Mouse (Mus musculus) fat pad, adult 2 months (tissue): ENCODE results near the gene Rarb.
"Not testable (repeated sequence)": the region's sequence is repeated elsewhere in the genome, so short reads cannot be mapped to it uniquely, and the experiment has no call there.

Experiments
- DNase-seq: peaks from one replicate; pipeline ENCODE4 v3.0.0-alpha.2; 2011; ENCODE audit warnings: low read depth, low spot score; ENCODE audit errors: extremely low read depth

The Rarb gene

GRCm38 (mm10) chr14:16818602-16819250, at the start of gene Rarb:
TSS of gene Rarb (minus strand) at chr14:16819156.
- no peak for DNase-seq

DNA sequence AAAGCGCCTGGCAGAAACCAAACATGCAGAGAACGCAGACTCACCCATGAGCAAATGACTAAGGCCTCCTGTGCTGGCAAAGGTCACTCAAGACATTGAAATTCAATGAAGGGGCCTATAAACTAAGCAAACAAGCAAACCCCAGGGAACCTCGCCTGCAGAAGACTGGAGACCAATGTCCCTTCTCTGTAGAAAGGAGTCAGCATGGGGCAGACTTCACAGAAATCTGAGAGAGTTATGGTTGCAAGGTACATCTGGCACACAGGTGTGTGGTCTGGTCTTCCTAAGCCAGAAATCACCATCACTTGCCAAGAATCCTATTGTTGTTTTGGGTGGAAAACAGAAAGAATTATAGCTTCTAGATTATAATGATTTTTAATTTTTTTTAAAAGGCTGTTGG, 23.1 kb upstream of the Rarb start:
- DNase-seq, result no peak

- DNase-seq, result no peak
Measured at GRCm38 (mm10) chr14:16841597-16841989, 22.6 kb upstream of the Rarb start.

DNA sequence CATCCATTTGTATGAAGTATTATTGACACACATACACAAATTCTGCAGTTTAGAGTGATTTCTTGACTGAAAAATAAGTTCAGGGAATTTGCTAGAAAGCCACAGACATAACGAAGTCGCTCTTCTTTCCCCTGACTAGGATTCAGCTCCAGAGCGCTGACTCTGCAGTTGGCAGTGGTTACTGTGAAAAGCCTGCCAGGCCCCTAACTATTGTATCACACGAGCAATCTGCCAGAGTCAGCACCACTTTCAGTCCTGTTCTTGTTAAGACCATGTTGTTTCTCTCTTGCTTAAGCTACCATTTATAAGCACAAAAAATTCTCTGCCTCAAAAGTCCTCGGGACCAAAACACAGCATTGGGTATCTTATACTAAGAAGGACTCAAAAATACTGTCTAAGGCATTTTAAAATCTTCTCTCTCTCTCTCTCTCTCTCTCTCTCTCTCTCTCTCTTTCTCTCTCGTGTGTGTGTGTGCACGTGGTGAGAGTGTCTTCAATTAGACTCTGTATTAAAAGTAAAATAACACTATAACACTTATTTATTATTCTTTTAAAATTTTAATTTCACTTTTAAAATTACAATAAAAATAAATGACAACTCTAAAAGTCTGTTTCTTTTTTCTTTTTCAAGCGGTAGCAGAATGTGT, 22.1 kb upstream of the Rarb start:
- no peak for DNase-seq

DNA sequence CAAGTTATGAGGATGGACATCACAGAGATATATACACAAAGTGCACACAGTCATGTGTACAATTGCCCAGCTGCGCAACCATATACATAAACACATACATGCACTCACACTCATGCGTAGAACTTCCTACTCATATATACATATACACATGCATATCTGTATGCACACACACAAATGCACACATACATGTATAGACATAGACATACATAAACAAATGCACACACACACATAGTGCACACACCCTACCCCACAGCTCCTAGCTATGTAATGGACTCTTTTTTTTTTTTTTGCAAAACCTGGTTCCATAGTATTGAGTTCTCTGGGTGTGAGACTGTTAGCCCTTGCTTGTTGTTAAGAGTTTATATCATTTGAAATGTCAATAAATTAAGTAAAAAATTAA, 21.2 kb upstream of the Rarb start:
- no peak for DNase-seq

- DNase-seq, result no peak
Measured at GRCm38 (mm10) chr14:16815096-16815741, 3.7 kb downstream of the Rarb start.

DNA sequence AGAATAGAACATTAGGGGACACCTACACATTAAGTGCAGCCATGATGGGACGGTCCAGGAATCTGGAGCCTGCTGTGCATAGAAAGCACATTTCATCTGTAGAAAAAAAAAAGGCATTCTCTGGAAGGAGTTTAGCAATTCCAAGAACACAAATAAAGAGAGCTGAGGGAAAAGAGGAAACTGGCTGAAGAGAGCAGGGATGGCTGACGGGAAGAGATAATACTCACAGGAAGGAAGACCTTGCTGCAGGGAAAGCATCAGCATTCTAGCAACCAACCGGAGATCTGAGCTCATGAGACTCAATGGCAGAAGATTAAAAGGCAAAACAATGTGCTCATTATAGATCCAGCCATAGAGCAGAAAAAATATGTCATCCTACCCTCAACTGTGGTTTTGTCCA, 12.8 kb downstream of the Rarb start:
- no peak for DNase-seq

- no peak for DNase-seq
Measured at GRCm38 (mm10) chr14:16790161-16790560, 28.8 kb downstream of the Rarb start.

GRCm38 (mm10) chr14:16781942-16782541, 36.9 kb downstream of the Rarb start:
- no peak for DNase-seq

DNA sequence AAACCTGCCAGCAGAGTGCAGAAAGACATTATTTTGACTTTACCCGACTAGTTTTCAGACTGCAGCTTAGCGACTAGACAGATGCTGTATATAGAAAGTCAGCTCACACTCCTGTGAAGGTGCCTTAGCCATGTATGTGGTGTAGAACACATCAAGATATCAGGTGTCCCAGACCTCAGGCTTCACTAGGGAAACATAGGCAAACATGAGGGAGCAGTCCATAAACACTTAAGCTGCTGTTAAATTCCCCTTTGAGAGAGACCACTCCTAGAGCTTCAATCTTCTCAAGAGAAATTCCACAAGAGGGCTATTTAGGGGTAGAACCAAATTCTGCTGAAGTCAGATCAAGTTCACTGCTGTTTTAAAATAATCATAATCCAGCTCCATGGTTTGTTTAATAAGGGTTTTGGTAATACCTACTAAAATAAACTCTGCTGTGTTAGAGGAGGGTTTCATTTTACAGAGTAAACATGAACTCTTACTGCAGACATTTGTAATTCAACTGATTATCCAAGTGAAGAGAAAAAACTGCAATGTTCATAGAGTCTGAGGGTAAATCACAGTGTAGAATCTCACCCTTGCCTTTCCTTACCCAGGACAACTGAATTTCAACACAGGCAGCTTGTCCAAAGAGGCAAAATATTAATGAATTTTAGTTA, 42.1 kb downstream of the Rarb start:
- DNase-seq, result no peak

GRCm38 (mm10) chr14:16772927-16773326, 46.0 kb downstream of the Rarb start:
- no peak for DNase-seq

- no peak for DNase-seq
Measured at GRCm38 (mm10) chr14:16765891-16766290, 53.1 kb downstream of the Rarb start.

- no peak for DNase-seq
Measured at GRCm38 (mm10) chr14:16762773-16763172, 56.2 kb downstream of the Rarb start.

DNA sequence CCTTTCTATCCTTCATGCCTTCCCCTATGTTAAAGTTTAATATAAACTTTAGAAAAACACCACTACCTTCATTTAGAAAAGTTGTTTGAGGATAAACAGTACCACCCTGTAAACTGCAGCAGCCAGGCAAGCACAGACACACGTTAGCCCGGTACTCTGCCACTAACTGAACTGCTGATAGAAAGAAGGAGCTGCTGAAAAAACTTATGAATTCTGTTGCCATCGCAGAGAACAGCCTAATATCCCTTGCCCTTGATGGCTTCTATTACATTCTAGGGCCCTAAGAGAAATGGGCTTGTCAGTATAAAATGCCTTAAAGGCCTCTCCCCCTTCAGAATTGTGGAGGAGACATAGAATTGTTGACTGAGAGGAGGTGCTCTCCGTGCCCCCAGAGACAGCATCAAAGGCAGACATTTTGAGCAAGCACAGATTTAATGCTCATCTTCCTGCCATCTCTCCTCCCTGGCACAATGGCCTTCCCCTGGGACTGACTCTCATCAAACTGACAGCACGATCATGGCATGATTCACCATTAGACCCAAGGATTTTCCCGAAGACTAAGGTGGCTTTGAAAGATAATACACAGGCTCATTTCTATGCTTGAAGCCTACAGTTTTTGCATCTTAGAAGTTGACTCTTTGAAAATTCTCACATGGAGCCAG, 60.1 kb downstream of the Rarb start:
- no peak for DNase-seq

DNA sequence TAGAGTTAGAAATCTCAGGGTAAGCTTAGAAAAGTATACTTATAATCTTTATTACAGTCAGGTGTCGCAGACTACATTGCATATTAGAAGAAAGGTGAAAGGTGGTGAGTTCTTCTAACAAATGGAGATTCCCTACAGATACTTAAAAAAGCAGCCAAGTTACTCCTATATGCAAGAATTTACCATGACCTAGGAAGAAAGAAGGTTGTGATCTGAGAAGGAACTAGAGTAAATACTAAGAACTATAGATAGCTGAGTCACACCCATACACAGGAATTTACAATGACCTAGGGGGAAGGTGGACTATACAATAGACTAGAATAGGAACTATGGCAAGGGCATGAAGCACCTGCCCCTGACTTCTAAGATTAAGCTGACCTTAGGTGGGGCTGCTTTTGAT, 63.4 kb downstream of the Rarb start:
- not testable (repeated sequence) for DNase-seq

DNA sequence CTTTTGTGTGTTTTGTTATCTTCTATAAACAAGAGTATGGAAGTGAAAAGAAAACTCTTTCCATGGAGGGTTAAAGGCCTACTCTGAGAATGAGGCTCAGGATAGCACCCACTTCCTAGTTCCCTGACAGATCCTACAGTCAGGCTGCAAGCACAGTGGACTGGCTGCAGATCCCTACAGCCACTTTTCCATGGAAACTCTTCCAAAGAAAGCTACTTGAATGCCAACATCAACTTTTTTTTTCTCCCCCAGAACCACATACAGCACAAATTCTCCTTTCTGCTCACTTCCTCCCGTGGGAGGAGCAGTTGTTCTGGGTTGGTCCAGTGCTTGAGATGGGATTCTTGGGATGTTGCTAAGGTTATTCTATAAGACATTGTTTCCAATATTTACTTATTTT, 66.3 kb downstream of the Rarb start:
- DNase-seq, result no peak

DNA sequence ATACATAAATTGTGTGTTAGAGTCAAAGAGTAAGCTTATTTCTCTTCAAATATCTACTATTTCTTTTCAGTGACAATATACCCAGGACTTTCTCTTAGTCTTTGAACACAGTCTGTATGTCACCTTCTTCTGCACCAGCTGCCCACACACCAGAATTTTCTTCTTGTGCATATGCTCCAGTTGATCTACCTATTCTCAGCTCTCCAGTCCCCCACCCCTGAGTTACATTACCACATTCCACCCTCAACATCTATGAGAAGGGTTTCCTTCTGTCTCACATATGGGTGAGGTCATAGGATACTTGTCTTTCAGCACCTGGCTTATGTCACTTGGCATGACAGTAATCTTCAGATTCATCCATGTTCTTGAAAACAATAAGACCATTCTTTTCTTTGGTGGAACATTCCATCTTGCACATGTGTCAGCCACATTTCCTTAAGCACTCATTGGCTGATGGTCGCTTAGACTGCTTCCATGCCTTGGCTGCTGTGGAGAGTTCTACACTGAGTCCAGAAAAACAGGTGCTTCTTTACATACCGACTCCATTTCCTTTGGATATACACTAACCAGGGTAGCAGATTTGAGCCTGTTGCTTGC, 71.9 kb downstream of the Rarb start:
- DNase-seq, result no peak

GRCm38 (mm10) chr14:16740982-16741739, 77.8 kb downstream of the Rarb start:
- no peak for DNase-seq

DNA sequence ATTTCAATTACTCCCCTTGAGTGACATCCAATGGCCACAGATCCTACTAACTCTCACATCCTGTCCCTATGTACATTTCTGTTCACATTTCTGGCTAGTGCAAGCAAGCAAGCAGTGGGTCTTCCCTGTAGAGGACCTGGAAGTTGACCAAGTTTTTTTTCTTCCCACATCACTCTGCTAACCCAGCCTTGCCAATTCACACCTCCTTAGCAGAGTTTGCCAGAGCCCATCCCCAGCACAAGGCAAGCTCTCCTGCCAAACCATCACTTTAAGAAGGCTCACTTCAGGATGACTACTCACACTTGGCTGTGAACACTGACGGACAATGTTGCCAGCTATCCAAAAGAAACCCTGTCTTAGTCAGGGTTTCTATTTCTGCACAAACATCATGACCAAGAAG, 80.4 kb downstream of the Rarb start:
- no peak for DNase-seq

- DNase-seq, result no peak
Measured at GRCm38 (mm10) chr14:16737781-16738180, 81.2 kb downstream of the Rarb start.
